Mouse (Mus musculus) thymus, postnatal 14 days (tissue): ENCODE results near the gene Hid1.

Source experiments
- DNase-seq: peaks from one replicate; pipeline ENCODE4 v3.0.0; 2021

Hid1 gene

DNA sequence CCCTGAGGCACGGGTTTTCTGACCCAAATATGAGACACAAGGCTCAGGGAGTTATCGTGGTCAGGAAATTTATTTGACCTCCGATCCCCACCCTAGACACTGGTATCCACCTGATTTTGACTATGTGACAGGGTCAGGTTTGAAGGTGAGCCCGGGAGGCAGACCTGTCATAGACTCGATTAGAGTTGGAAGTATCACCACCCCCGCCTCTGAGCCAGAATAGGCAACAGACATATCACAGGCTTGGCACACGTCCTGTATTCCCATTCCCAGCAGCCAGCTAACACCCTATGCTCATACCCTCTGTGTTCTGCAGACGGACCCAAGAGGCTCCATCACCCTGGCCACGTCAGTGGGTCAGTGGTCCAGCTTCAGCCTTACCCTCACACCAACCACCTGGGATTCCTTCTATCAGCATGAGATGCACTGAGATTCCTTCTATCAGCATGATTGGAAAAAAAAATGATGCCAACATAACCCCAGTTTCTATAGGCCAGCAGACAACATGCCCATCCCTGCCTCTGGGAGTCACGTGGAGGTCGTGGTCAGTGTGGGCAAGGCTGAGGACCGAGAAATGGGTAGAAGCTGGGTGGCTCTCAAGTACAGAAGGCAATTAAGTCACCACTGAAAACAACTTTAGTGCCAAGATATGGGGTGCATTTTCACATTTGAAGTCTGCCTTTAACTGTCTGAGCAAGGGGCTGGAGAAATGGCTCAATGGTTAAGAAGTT is 7.3 kb upstream of the Hid1 start:
- DNase-seq, result no peak

DNA sequence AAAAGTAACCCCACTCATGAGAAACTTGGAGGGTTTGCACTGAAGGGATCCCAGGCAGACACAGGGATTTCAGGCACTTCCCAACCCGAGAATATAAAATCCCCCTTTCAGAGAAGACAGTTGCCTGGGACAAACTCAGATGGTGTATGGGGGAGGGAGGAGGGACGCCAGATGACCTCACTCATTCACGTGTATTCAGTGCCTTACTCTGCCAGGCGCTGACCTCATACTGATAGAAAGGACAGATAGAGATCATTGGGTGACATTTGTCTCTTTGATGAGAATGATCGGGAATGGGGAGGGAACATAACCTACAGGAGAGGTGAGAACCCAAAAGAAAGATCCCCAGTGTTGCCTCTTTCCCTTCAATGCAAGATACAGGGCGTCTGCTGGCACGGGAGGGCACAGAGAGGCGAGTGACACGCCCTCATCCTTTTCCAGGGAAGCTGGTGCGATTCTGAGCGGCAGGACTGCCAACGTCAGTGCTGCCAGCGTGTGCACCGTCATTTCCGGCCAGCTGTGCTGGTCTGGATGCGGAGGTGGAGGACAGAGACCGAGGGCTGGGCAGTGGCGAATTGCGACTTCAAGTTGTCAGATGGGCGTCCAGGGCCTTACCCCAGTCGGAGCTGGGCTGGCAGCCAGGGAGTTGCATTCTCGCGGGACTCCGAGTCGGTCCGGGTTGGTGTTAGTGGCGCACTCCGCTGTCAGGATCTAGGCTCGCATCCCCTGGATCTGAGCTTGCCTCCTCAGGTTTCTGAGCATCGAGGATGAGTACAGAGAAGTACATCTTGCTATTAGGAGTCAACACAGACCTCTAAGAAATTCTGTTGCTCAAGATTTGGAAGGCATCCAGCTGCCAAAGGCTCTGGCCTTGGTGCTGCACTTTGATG is 6.5 kb upstream of the Hid1 start:
- no peak for DNase-seq

GRCm38 (mm10) chr11:115372737-115373136 is 5.2 kb upstream of the Hid1 start:
- DNase-seq, result no peak

DNA sequence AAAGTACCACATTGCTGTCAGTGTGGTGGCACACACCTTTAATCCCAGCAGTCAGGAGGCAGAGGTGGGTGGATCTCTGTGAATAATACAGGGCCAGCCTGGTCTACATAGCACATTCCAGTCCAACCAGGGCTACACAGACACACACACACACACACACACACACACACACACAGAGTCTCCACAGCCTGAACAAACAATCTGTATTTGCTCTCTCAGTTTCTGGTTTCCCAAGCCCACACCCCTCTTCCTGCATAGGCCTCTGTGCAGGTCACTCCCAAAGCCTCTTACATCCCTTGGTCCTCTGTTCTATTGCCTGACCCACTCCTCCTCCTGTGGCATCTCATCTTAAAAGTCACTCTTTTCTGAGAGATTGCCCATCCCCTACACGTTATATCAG is 4.5 kb upstream of the Hid1 start:
- DNase-seq, result no peak

DNA sequence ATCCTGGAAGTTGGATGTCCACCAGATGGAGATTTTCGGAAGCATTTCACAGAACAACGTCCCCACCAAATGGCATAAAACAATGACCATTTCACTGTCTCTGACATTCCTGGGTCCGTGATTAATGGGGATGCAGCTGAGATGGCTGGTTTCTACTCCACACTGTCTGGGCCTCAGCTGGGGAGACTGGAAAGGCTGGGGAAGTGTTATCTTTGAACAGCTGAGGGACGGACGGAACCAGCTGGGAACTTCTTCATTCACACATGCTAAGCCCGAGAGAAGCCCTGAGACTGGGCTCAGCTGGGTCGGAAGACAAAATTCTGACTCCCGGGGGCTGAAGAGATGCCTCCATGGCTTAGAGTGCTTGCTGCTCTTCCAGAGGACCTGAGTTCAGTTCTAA is 3.8 kb upstream of the Hid1 start:
- no peak for DNase-seq

DNA sequence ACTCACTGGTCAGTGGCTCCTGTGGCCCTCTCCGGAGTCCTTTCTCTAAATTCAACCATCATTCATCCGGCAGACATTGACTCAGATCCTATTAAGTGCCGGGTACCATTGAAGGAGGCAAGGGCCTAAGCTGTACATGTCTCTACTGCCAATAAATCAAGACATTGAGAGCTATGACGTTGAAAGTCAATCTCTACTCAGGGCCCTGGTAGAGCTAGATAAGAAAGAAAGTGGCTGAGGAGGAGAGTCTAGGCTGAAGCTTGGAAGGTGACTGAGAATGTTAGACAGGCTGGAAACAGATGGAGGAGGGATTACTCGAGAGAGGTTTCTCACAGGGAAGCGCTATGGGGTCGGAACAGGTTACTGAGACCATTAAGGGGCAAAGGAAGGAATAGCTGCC is 2.8 kb upstream of the Hid1 start:
- DNase-seq, result no peak

DNA sequence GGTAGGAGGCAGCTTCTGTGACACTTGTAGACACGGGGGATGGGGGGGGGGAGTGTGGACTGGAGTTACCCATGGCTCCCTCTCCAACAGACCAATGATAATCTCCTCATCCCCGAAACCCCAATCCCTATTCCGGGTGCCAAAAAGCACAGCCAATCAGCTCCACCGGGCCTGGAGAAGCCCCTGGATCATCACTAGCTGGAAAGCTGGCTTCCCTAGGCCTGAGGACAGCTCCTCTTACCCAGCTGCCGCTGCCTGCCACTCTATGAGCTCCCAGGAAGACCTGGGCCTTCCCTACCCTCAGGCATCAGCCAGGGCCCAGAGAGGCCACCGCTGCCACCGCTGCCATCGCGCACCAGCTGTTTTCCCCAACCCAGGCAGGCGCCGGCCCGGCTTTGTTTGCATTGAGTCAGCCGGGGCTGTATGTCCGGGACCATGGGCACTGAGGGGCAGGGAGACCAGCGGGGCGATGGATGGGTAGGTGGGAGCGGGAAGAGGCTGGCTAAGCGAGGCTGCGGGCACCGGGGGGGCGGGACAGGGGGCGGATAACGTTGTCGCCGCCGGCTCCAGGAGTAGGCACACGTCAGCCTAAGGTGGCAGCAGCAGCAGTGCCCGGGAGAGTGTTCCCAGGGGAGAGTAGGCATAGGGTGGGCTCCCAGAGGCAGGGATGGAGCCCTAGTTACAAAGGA is 706 bp downstream of the Hid1 start:
- peak; percentile 53 for DNase-seq

DNA sequence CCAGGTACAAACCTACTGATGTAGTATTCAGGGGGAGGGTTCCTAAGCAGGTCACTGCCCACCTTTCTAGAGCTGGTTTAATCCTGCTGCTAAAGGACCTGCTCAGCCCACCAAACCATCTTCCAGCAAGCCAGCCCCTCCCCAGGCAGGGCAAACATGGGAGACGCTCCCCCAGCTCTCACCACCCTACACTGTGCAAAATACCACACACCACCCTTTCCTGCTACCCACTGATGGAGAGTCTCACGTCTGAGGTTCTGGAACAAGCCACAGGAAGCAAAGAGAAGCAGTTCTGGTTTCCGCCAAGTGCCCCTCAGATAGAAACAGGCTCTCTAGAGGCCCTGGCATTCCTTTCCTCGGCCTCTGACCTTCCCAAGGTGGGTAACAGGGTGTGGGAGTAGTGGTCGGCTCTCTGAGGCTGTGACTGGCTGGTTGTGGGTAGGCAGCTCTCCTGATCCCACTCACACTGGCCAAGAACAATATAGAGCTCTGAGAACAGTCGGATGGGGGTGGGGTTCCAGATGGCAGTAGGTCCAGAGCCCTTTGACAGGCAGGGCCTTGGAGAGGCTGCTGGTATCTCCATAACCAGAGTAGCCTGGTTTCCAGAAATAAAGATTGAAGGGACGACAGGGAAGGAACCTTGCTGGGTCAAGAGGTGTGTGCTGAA is 1.4 kb downstream of the Hid1 start:
- no peak for DNase-seq

GRCm38 (mm10) chr11:115364136-115364535 is 3.4 kb downstream of the Hid1 start:
- no peak for DNase-seq

GRCm38 (mm10) chr11:115359726-115360125 is 7.8 kb downstream of the Hid1 start:
- peak; percentile 70 for DNase-seq

- no peak for DNase-seq
Observed at GRCm38 (mm10) chr11:115359293-115359692, 8.3 kb downstream of the Hid1 start.

GRCm38 (mm10) chr11:115358468-115358867 is 9.1 kb downstream of the Hid1 start:
- DNase-seq, result peak; percentile 84

DNA sequence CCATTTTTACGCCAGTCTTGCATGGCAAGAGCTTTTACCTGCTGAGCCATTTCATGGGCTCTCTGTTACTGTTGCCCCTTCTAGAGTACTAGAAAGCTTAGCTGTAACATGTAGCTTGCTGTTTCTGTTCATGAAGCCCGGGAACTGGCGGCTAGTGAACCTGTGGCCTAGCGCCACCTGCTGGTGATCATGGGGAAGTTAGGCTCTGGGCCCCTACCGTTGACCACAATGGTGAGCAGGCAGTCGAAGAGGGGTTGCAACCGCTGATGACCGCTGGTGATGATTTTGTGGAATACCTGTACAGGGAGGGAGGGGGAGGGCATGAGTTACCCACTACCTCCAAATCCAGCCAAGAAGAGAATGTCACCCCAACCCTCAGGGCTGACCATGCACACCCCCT is 13.4 kb downstream of the Hid1 start:
- peak; percentile 69 for DNase-seq

- DNase-seq, result no peak
Observed at GRCm38 (mm10) chr11:115353375-115353774, 14.2 kb downstream of the Hid1 start.

DNA sequence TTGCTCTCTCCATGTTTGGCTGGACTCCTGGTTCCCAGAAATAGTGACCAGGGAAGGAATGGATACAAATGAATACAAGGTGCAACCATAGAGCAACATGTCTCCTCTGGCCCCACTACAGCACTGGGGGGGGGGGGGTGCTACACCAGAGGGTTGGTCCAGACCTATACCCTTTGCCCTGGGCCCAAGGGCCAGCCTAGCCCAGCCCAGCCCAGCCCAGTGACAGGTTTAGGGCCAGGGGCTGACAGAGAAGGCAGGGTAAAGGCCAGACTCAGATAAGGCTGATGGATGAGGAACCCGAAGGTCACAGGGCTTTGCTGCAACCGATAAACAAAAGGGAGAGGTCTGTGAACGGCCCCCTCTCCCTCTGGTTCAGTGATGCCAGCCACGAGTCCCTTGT is 17.6 kb downstream of the Hid1 start:
- DNase-seq, result no peak

DNA sequence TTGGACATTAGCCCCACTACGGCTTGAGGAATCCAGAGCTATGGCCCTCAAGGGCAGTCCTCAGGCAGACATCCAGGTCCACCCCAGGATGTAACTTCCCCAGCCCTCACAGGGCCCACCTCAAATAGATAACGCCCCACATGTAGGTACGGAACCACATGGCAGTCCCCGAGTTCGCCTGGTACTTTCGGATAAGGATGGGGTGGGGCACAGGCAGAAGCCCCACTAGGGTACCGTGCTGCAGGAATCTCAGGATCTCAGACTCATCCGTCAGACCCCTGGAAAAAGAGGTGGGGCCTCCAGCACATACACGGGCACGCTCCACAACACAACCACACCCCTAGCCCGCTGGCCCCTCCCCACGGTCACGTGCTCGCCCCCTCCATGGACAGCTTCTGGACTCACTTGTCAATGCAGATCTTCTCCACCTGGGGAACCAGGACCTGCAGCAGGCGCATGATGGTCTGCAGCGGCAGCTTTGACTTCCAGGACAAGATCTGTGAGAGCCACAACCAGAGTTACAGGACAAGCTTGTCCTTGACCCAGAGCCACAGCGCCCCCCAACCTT is 18.8 kb downstream of the Hid1 start:
- DNase-seq, result no peak

DNA sequence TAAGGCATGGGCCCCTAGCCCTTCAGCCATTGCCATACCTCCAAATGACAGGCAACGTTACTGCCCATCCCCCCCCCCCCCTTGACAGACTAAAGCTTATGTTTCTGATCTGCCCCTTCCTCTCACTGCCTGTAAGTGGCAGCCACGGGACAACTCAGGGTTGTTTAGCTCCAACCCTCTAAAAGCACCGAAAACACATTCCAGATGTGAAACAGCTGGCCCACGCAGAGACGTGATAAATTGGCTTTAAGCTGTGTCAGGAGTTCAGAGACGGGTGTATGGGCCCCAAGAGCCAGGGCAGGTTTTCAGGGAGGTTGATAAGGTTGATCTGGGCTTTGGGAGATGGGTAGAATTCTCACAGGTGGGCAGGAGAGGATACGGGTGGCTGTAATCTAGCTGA is 22.0 kb downstream of the Hid1 start:
- DNase-seq, result no peak

- peak; percentile 45 for DNase-seq
Observed at GRCm38 (mm10) chr11:115344967-115345366, 22.6 kb downstream of the Hid1 start.

- no peak for DNase-seq
Observed at GRCm38 (mm10) chr11:115341866-115342265, 25.7 kb downstream of the Hid1 start.

DNA sequence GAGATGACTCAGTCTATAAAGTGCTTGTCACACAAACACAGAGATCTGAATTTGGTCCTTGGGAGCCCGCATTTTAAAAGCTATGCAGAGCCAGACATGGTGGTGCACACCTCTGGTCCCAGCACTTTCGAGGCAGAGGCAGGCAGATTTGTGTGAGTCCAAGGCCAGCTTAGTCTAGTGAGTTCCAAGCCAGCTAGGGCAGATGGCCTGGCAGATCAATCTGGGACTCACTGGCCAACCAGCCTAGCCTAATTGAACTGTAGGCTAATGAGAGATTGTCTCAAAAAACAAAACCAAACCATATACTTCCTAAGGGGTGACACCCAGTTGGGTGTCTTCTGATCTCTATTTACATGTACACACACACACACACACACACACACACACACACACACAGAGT is 26.3 kb downstream of the Hid1 start:
- no peak for DNase-seq

DNA sequence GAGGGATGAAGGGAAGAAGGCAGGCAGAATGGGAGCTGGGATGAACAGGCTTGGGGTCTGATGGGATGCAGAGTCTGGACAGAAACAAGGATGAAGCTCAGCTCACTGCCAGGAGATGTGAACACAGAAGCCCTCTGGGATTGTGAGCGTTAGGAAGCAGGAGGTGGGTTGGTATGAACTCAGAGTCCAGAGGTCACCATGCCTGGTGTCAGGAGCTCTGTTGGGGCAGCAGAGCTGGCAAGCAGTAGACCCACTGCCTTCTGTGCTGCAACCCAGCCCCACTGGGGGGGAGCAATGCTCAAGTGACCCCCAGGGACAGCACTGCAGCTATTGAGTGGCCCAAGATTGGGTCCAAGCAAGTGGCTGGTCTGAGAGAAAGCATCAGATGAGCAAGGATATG is 29.7 kb downstream of the Hid1 start:
- no peak for DNase-seq

DNA sequence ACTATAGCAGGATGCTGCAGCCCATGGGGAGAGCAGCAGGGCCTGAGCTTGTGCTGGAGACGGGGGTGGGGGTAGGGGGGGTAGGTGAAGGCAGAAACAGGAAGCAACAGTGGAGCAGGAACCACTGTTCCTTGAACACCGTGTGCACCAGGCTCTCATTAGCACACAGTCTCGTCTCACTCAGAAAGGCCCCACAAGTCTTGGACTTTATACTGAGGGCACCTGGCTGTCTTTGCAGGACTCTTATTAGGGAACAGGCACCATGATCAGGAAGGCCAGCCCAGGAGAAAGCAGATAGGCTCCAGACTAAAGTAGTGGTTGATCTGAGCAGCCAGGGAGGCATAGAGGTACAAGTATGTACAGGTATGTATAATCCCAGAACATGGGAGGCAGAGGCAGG is 30.2 kb downstream of the Hid1 start:
- no peak for DNase-seq

GRCm38 (mm10) chr11:115336115-115336514 is 31.4 kb downstream of the Hid1 start:
- DNase-seq, result no peak
